8 mouse cellular contexts compared by ENCODE assay signal in genomic region chr8:82249841-82250577, GRCm38 (mm10).
"Had no signal": no experiment of that assay in that cellular context is flagged by ENCODE, and none has a peak within 500 bp of the region (broad histone marks: within the 10 kb centered on the region; RNA-seq: fewer than 3 reads in every experiment).

No protein-coding gene starts in this region.

- DNase-seq: liver, postnatal 0 days; lung, adult 2 months; lung, postnatal 14 days; lung, postnatal 36 days; right cerebral cortex, postnatal 14 days; thymus, adult 2 months; thymus, postnatal 25 days; thymus, postnatal 4 days had no signal
